Mouse (Mus musculus): ENCODE data around the gene Pctp.

Gene Pctp

DNA sequence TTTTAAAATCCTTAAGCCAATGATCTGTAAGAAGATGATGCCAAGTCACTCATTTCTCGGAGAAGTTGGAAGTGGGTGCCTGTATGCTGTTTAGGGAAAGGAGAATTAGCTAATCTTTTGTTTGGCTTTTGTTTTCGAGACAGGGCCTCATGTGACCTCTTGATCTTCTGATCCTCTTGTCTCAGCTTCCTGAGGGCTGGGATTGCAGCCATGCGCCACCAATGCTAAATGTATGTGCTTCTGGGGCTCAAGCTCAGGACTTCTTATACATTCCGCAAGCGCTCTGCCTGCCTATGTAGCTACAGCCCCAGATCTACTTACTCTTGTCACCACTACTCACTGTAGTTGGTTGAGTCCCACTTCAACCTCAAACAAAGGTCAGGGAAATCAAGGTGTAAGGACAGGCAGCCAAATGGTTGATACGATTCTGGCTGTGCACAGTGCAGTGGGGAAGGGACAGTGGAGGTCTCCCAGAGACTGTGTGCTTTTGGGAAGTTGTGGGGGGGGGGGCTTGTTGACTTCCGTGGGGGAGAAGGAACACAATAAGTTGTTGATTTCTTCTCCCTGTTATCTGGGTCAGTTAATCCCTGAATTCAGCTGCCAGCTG lies 24.8 kb downstream of the Pctp start:
- no peak for ATAC-seq (ENCODE audit: low TSS enrichment)

DNA sequence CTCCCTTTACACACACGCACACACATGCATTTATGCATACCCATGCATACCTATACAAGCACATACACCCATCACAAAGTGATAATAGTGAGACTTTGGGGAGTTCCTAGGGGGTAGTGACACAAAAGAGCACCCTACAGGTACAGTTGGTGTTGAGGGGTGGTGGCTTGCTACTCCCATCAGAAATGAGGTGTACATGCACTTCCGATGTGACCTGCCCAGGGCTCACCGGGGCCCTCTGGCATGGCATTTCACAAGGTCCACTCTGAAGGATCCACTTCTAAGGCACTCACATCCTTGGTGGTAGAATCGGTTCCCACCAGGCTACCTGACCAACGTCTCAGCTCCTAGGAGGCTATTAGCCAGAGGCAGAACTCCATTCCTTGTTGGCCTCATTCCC lies 26.3 kb downstream of the Pctp start:
- no peak for ATAC-seq (ENCODE audit: low TSS enrichment)

DNA sequence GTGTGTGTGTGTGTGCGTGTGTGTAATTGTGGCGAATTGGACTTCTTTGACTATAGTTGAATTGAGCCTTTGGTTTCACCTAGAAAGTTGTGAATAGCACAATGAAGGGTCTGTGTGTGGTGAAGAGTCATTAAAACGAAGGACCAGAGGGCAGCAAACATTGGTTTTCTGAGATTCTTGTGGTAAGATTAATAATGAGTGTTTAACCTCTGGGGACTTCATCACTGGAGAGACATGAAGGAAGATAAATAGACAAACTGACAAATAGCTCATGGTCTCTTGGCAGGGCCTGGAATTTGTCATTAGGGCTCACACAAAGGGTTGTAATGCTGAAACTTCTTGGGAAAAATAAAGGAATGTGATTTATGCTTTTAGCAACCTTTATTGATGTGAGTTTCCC lies 31.4 kb downstream of the Pctp start:
- ATAC-seq (ENCODE audit: low TSS enrichment): no peak

DNA sequence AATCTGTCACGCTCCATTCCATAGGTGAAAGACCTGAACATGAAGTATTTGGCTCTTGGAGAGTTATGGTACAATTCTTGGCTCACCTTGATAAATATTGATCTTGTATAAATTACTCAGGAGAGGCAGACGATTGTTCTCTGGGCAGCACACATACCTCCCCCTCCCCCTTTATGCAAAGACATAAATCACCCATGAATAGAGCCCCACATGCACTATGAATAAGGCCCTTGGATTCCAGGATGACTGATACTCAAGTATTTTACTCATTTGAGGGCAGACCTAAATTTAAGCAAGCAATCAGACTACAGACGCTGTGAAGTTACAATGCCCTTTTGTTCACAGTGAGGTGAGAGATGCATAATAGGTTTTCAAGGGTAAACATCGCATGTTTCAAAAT lies 32.0 kb downstream of the Pctp start:
- no peak for ATAC-seq (ENCODE audit: low TSS enrichment)

DNA sequence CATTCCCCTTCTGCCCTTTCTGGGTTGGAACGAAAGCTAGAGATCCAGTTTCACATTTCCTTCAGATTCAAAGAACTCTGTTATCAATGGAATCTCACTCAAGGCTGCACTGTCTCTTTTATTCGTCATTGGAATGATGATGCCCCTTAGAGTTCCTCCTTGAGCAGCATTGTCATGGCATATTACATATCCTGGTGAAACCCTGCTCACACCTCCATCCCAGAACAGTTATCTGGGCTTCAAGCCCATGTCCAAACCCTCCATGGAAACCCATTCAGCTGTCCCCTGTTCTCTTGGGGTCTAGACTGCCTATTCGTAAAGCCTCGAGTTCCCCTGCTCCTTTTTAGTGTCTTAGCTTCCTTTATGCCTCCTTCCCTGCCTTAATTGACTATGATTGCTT lies 33.6 kb downstream of the Pctp start:
- ATAC-seq (ENCODE audit: low TSS enrichment): no peak

DNA sequence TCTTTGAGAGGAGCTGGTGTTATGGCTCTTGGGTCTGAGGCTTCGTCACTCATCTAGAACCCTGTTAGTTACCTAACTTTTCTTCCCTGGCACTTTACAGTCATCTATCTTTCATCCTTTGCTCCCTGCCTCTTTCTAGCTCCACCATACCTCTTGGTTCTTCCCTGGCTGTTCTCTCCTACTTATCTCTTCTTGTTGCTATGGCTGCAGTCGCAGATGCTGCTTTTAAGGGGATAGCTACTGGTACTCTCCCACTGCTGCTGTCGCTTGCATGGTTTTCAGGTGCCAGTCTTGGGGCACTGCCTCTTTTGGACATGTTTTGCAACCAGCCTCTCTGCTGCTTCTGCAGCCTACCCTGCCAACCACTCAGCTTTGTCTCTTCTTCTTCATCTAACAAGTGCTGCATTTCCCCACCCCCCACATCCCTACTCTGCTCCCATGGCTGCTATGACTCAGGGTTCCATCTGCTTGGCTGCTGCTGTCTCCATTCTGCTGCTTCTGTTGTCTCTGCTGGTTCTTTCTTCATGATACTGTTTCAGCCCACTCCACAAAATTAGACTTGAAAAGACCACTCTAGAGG lies 51.9 kb downstream of the Pctp start:
- peak; percentile 100 for ATAC-seq (ENCODE audit: low TSS enrichment)

DNA sequence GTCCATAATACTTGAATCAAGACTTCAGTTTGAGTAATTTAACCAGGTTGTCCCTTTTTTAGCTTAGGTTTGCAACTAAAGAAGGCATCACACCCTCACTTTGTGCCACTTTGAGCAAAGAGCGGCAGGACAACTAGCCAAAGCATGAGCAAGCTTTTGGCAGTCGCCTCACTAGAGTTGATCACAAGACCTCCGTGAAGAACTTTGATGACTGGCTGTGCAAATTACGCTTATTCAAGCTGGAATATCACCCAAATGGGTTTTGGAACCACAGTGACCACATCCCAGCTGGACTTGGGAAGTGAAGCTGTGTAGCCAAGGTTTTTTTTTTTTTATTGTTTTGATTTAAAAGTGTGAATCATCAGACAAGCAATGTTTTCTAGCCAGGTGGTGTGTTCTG lies 54.9 kb downstream of the Pctp start:
- no peak for ATAC-seq (ENCODE audit: low TSS enrichment)

DNA sequence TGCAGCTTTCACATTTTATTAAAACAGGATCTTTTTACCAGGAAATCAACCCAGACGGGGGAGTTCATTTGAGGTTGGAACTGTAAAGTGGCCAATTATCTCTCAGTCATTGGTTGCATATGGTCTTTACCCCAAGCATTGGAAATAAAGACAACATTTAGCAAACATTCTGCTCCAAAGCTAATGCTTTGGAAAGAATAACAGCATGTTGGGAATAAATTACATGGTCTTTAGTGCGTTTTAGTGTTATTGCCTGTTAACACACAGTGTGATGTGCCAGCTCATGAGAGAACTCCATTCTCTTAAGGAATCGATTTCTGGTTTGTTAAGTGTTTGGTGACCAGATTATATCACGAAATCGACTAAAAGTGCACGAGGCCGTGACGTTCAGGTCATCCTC lies 57.5 kb downstream of the Pctp start:
- no peak for ATAC-seq (ENCODE audit: low TSS enrichment)

DNA sequence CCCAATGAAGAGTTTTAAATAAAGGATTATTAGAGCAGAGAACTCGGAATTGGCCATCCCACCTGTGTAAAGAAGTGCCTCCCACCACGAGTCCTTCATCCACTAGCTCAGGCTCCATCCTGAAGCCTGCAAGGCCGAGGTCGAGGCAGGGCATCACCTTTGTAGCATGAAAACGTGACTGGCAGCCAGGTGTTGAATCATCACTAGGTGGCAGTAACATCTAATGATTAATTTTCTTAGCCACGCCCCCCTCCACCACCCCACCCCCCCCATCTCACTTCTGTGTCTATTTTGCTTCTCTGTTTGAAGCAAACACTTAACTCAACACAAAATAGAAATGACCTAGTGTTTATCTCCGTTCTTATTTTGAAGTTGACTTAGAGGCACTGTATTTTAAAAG lies 65.5 kb downstream of the Pctp start:
- ATAC-seq (ENCODE audit: low TSS enrichment): no peak
